Mouse (Mus musculus) heart, embryonic 14.5 days (tissue): Measurements from ENCODE around the gene Sorbs1. TPM values are rescaled to one million over a fixed set of nuclear protein-coding genes. Genes with fewer than 3 reads are reported as not detected.
A peak's percentile ranks its signal among the peaks of the same experiment; 100 is the strongest.

Experiments used
- ATAC-seq: fragments of 200-750 bp; cut with Nextera tagmentation; 2 replicates; pipeline ENCODE4 v1.8.0; 2017; ENCODE audit warnings: low read depth, moderate TSS enrichment; ENCODE audit not compliant: insufficient number of reproducible peaks, insufficient read depth, low FRiP score
- H3K27ac ChIP-seq, 2 experiments: fragments of 200-500 bp in 1 of 2; fragments of 300-500 bp in 1 of 2; sonication (generic) in 1 of 2; replicated peaks in 1 of 2; 2 replicates each; pipeline ENCODE4 v1.5.1; 2012 to 2014; ENCODE audit warnings: low read depth in 2 of 2, low read length in 2 of 2, control low read depth in 1 of 2, mild to moderate bottlenecking in 1 of 2, mixed read lengths in 1 of 2; ENCODE audit not compliant: control insufficient read depth in 1 of 2, insufficient read depth in 1 of 2
- H3K27me3 ChIP-seq: fragments of 300-500 bp; sonication (generic); 2 replicates; pipeline ENCODE4 v1.6.1; 2014; ENCODE audit warnings: mild to moderate bottlenecking, low read length, control low read depth; ENCODE audit not compliant: control insufficient read depth, insufficient read depth
- H3K36me3 ChIP-seq: fragments of 300-500 bp; sonication (generic); 2 replicates; pipeline ENCODE4 v1.6.1; 2014; ENCODE audit warnings: mild to moderate bottlenecking, control low read depth, low read length, mixed read lengths; ENCODE audit not compliant: control insufficient read depth, insufficient read depth
- H3K4me1 ChIP-seq, 2 experiments: fragments of 200-500 bp in 1 of 2; fragments of 300-500 bp in 1 of 2; sonication (generic) in 1 of 2; 2 replicates each; pipeline ENCODE4 v1.6.1; 2012 to 2014; ENCODE audit warnings: low read length in 2 of 2, control low read depth in 1 of 2, mixed read lengths in 1 of 2; ENCODE audit not compliant: control insufficient read depth in 2 of 2, insufficient read depth in 2 of 2
- H3K4me2 ChIP-seq: fragments of 300-500 bp; sonication (generic); 2 replicates; pipeline ENCODE4 v1.6.1; 2014; ENCODE audit warnings: mild to moderate bottlenecking, low read length
- H3K4me3 ChIP-seq, 2 experiments: fragments of 200-500 bp in 1 of 2; fragments of 300-500 bp in 1 of 2; sonication (generic) in 1 of 2; 2 replicates each; pipeline ENCODE4 v1.5.1; 2012 to 2014; ENCODE audit warnings: low read length in 2 of 2, mild to moderate bottlenecking in 2 of 2, control low read depth in 1 of 2, low read depth in 1 of 2, moderate library complexity in 1 of 2; ENCODE audit not compliant: control insufficient read depth in 1 of 2, insufficient read depth in 1 of 2
- H3K9ac ChIP-seq: fragments of 300-500 bp; sonication (generic); 2 replicates; pipeline ENCODE4 v1.6.1; 2014; ENCODE audit warnings: mild to moderate bottlenecking, low read length
- H3K9me3 ChIP-seq: fragments of 300-500 bp; sonication (generic); 2 replicates; pipeline ENCODE4 v1.6.1; 2016; ENCODE audit warnings: low read length, control low read depth; ENCODE audit not compliant: control insufficient read depth
- WGBS: fragments of 180-500 bp; shearing (Covaris S2); extraction: QIAGEN DNeasy Blood & Tissue Kit; methylation state at CpG from one replicate; pipeline ENCODE4 v1.1.7; 2014; 5-methylcytosine and 5-hydroxymethylcytosine counted together
- polyA plus RNA-seq: library from polyadenylated mRNA; unstranded; fragments of >200 nt; fragmentation: Nextera tagmentation; extraction: Ambion mirVana; gene quantifications from 2 replicates; pipeline ENCODE4 v1.2.1, GENCODE M21; 2014

Gene Sorbs1
- polyA plus RNA-seq, 1 experiment from 2014 or later = 109 TPM

GRCm38 (mm10) chr19:40549516-40550135 lies 36.0 kb upstream of the Sorbs1 start:
- peak overlapping the region; percentile 22; the same call in 1 of the 2 replicates for H3K9ac ChIP-seq
- no peak overlapping the region for H3K4me3 ChIP-seq
- peaks cover 44% of the 10 kb centered on the region for H3K36me3 ChIP-seq
- ATAC-seq = no peak
- 0 out of 2 replicates have a peak overlapping the region, but pooled peaks have one; percentile 2 for H3K4me2 ChIP-seq
- peak overlapping the region; percentile 62 to 75 for H3K27ac ChIP-seq
- H3K27me3 ChIP-seq = no peaks in the 10 kb centered on the region
- H3K9me3 ChIP-seq = no peaks in the 10 kb centered on the region
- WGBS = 59% methylated on average over 6 of the region's 6 CpGs
- peaks cover 9 to 15% of the 10 kb centered on the region in 2 experiments for H3K4me1 ChIP-seq

- Histone ChIP-seq H3K4me1 (peaks cover 9 to 15% of the 10 kb centered on the region in 2 experiments), H3K27ac (peak overlapping the region; percentile 62 to 75), H3K27me3 (no peaks in the 10 kb centered on the region), H3K36me3 (peaks cover 37% of the 10 kb centered on the region), H3K9ac (peak overlapping the region; percentile 22; the same call in 1 of the 2 replicates), H3K4me2 (0 out of 2 replicates have a peak overlapping the region, but pooled peaks have one; percentile 2), H3K4me3 (no peak overlapping the region), H3K9me3 (no peaks in the 10 kb centered on the region)
- ATAC-seq = peak; percentile 42
- WGBS = 25% methylated on average over 5 of the region's 5 CpGs
These were observed 35.4 kb upstream of the Sorbs1 start for GRCm38 (mm10) chr19:40548796-40549515.

DNA sequence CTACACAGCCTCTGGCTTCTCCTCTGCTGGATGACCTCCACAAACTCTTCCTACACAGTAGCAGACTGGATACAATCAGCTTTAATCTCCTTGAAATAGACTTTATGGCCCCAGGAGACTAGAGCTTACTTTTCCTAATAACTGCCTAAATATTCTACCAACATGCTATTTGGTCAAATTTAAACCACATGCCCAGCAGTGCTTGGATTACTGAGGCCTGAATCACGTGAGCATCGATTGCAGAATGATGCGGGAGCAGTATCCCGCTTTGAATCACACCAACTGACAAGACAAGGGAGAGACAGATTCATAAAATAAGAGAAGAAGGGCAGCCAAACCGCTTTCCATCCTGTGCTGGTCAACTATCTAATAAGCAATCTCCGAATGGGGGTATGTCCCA lies 34.8 kb upstream of the Sorbs1 start:
- Histone ChIP-seq H3K27me3 (no peaks in the 10 kb centered on the region), H3K27ac (peak overlapping the region in 1 of 2 experiments; percentile 75; a peak in 2 of 4 replicates), H3K9me3 (no peaks in the 10 kb centered on the region), H3K4me3 (no peak overlapping the region), H3K36me3 (peaks cover 32% of the 10 kb centered on the region), H3K4me2 (no peak overlapping the region), H3K9ac (no peak overlapping the region), H3K4me1 (peaks cover 9 to 15% of the 10 kb centered on the region in 2 experiments)
- no peak for ATAC-seq
- WGBS = 90% methylated on average over 6 of the region's 6 CpGs

DNA sequence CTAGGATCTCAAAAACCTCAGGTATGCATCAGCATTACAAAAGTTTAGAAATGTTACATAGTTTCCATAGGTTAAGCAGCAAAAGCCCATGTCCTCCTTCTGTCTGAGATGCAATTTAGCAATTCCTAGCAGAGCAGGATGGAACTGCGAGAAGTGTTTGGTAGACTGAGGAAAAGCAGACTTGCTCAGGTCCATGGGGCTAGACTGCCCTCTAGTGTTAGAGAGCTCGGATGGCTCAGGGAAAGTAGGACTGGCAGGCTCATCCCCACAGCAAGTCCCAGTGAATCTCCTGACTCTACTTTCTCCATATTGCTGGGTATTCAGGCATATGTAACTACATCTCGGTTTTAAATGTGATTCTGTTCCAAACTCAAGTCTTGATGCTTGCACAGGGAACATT lies 31.3 kb upstream of the Sorbs1 start:
- peaks cover 9 to 15% of the 10 kb centered on the region in 2 experiments for H3K4me1 ChIP-seq
- no peak overlapping the region for H3K9ac ChIP-seq
- no peak overlapping the region for H3K4me3 ChIP-seq
- no peak overlapping the region for H3K27ac ChIP-seq
- ATAC-seq = no peak
- no peaks in the 10 kb centered on the region for H3K36me3 ChIP-seq
- WGBS = 7% methylated on average over 3 of the region's 3 CpGs
- H3K4me2 ChIP-seq = no peak overlapping the region
- H3K27me3 ChIP-seq = no peaks in the 10 kb centered on the region
- H3K9me3 ChIP-seq = no peaks in the 10 kb centered on the region

- H3K4me1 ChIP-seq = no peaks in the 10 kb centered on the region
- no peaks in the 10 kb centered on the region for H3K9me3 ChIP-seq
- H3K4me2 ChIP-seq = no peak overlapping the region
- H3K9ac ChIP-seq = no peak overlapping the region
- ATAC-seq = no peak
- no peaks in the 10 kb centered on the region for H3K36me3 ChIP-seq
- no peak overlapping the region for H3K27ac ChIP-seq
- WGBS = 65% methylated on average over 7 of the region's 7 CpGs
- H3K4me3 ChIP-seq = no peak overlapping the region
- H3K27me3 ChIP-seq = no peaks in the 10 kb centered on the region
These were observed 29.2 kb upstream of the Sorbs1 start for GRCm38 (mm10) chr19:40542776-40543175.

DNA sequence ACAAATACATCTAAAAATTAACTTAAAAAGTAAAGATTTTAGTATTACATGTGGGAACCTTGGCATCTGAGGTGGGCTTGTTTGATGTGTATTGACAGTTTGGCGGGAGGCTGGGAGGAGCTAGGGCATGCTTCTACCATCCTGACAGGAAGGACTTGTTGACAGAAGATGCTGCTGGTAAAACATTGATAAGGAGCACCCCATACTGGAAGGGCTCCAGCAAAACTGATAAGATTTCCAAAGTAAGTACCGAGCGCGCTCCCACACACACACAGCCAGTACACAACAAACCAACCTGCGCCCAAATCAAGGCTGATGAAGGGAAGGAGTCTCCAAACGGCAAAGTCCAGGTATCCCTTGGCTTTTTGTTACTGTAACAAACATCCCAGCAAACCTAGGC lies 22.9 kb upstream of the Sorbs1 start:
- Histone ChIP-seq H3K27me3 (no peaks in the 10 kb centered on the region), H3K27ac (no peak overlapping the region), H3K36me3 (no peaks in the 10 kb centered on the region), H3K9ac (no peak overlapping the region), H3K4me2 (no peak overlapping the region), H3K4me1 (peaks cover 4 to 5% of the 10 kb centered on the region in 2 experiments; a peak in 3 of 4 replicates), H3K9me3 (no peaks in the 10 kb centered on the region), H3K4me3 (no peak overlapping the region)
- ATAC-seq = no peak
- 31% methylated on average over 6 of the region's 6 CpGs for WGBS

- peaks cover 4 to 5% of the 10 kb centered on the region in 2 experiments; a peak in 3 of 4 replicates for H3K4me1 ChIP-seq
- H3K27ac ChIP-seq = no peak overlapping the region
- H3K9ac ChIP-seq = no peak overlapping the region
- no peak overlapping the region for H3K4me2 ChIP-seq
- H3K27me3 ChIP-seq = no peaks in the 10 kb centered on the region
- no peak for ATAC-seq
- no peak overlapping the region for H3K4me3 ChIP-seq
- no peaks in the 10 kb centered on the region for H3K9me3 ChIP-seq
- WGBS = 65% methylated on average over 5 of the region's 5 CpGs
- no peaks in the 10 kb centered on the region for H3K36me3 ChIP-seq
These were observed 18.9 kb upstream of the Sorbs1 start for GRCm38 (mm10) chr19:40532525-40532924.
